Mouse (Mus musculus) right cerebral cortex, postnatal 4 days (tissue): ENCODE results near the gene Cast.

Source experiments
- DNase-seq: peaks from one replicate; pipeline ENCODE4 v3.0.0-alpha.2; 2022

Gene Cast

GRCm38 (mm10) chr13:74808152-74808929, at the start of gene Cast:
TSS of gene Cast (minus strand) at chr13:74808810.
- DNase-seq = peak; percentile 6

GRCm38 (mm10) chr13:74854338-74855047, 45.9 kb upstream of the Cast start:
- DNase-seq = peak; percentile 58

- DNase-seq = no peak
Measured at GRCm38 (mm10) chr13:74850823-74851222, 42.2 kb upstream of the Cast start.

- DNase-seq = no peak
Measured at GRCm38 (mm10) chr13:74845886-74846285, 37.3 kb upstream of the Cast start.

- DNase-seq = no peak
Measured at GRCm38 (mm10) chr13:74834543-74834942, 25.9 kb upstream of the Cast start.

GRCm38 (mm10) chr13:74822095-74822494, 13.5 kb upstream of the Cast start:
- DNase-seq = no peak

- DNase-seq = no peak
Measured at GRCm38 (mm10) chr13:74815753-74816152, 7.1 kb upstream of the Cast start.

GRCm38 (mm10) chr13:74807446-74808151, 1.0 kb downstream of the Cast start:
- DNase-seq = peak; percentile 8

GRCm38 (mm10) chr13:74806934-74807333, 1.7 kb downstream of the Cast start:
- no peak for DNase-seq

- no peak for DNase-seq
Measured at GRCm38 (mm10) chr13:74794435-74794834, 14.2 kb downstream of the Cast start.

GRCm38 (mm10) chr13:74787681-74788080, 20.9 kb downstream of the Cast start:
- no peak for DNase-seq

GRCm38 (mm10) chr13:74772151-74772550, 36.5 kb downstream of the Cast start:
- no peak for DNase-seq

- DNase-seq = peak; percentile 47
Measured at GRCm38 (mm10) chr13:74770480-74770879, 38.1 kb downstream of the Cast start.

- DNase-seq = no peak
Measured at GRCm38 (mm10) chr13:74769871-74770270, 38.7 kb downstream of the Cast start.

- no peak for DNase-seq
Measured at GRCm38 (mm10) chr13:74767186-74767585, 41.4 kb downstream of the Cast start.

- no peak for DNase-seq
Measured at GRCm38 (mm10) chr13:74762741-74763140, 45.9 kb downstream of the Cast start.

- no peak for DNase-seq
Measured at GRCm38 (mm10) chr13:74759152-74759551, 49.5 kb downstream of the Cast start.

GRCm38 (mm10) chr13:74743219-74743618, 65.4 kb downstream of the Cast start:
- DNase-seq = no peak

- no peak for DNase-seq
Measured at GRCm38 (mm10) chr13:74736396-74736795, 72.2 kb downstream of the Cast start.

GRCm38 (mm10) chr13:74735834-74736233, 72.8 kb downstream of the Cast start:
- no peak for DNase-seq

- no peak for DNase-seq
Measured at GRCm38 (mm10) chr13:74733726-74734125, 74.9 kb downstream of the Cast start.

GRCm38 (mm10) chr13:74719002-74719401, 89.6 kb downstream of the Cast start:
- DNase-seq = no peak

- no peak for DNase-seq
Measured at GRCm38 (mm10) chr13:74696225-74696624, 112.4 kb downstream of the Cast start.
